Mouse (Mus musculus): ENCODE data around the gene Stra8.

GRCm38 (mm10) chr6:34903441-34903840 lies 16.5 kb upstream of the Stra8 start:
- TF ChIP-seq POLR2A (IDR thresholded peaks at IDR 0.05; ENCODE audit: borderline replicate concordance, low read depth, low read length) (no peak), CTCF (IDR thresholded peaks at IDR 0.05; ENCODE audit: low read depth, low read length) (no peak)

Data from bone marrow macrophage, adult 2 months (primary cell).